Mouse (Mus musculus) G1E (cell line): ENCODE measurements around the gene Pdpk1. TPM values are rescaled to one million over a fixed set of nuclear protein-coding genes. Genes with fewer than 3 reads are reported as not detected.

Source experiments
- ATAC-seq: 2 replicates; pipeline ENCODE4 v1.8.0; 2016; ENCODE audit warnings: mild to moderate bottlenecking; ENCODE audit not compliant: insufficient number of reproducible peaks, poor library complexity, low FRiP score, severe bottlenecking; ENCODE audit errors: extremely low read depth
- DNase-seq: peaks from one replicate; pipeline ENCODE4 v3.0.0; 2012; ENCODE audit warnings: low spot score
- H3K27me3 ChIP-seq: 2 replicates; pipeline ENCODE4 v1.6.1; 2012; ENCODE audit warnings: mild to moderate bottlenecking, low read length, inconsistent platforms; ENCODE audit not compliant: insufficient read depth
- H3K36me3 ChIP-seq: replicated peaks from 2 replicates; pipeline ENCODE3; 2012; ENCODE audit warnings: mild to moderate bottlenecking, inconsistent platforms
- H3K4me1 ChIP-seq: 2 replicates; pipeline ENCODE4 v1.6.1; 2012; ENCODE audit warnings: low read depth, low read length, inconsistent platforms, mixed read lengths; ENCODE audit not compliant: insufficient read depth
- H3K4me3 ChIP-seq: 2 replicates; pipeline ENCODE4 v1.5.1; 2012; ENCODE audit warnings: low read depth, mild to moderate bottlenecking, inconsistent platforms, low read length, moderate library complexity, mixed read lengths
- H3K9me3 ChIP-seq: replicated peaks from 2 replicates; pipeline ENCODE4 v1.6.1; 2012; ENCODE audit warnings: inconsistent platforms
- CTCF ChIP-seq: IDR thresholded peaks from 2 replicates; pipeline ENCODE4 v1.5.1; 2012; ENCODE audit warnings: low read depth, low read length, inconsistent platforms, mixed read lengths
- GATA1 ChIP-seq: IDR thresholded peaks from 2 replicates; pipeline ENCODE4 v1.6.1; 2012; ENCODE audit warnings: borderline replicate concordance, low read length, inconsistent platforms, mixed read lengths
- GATA2 ChIP-seq: IDR thresholded peaks from 2 replicates; pipeline ENCODE4 v1.6.1; 2012; ENCODE audit warnings: low read depth, low read length, inconsistent platforms, borderline replicate concordance
- POLR2AphosphoS5 ChIP-seq: IDR thresholded peaks from 2 replicates; pipeline ENCODE4 v1.6.1; 2012; ENCODE audit warnings: low read depth, low read length, inconsistent platforms; ENCODE audit not compliant: insufficient replicate concordance
- TAL1 ChIP-seq: conservative IDR thresholded peaks from 2 replicates; pipeline ENCODE4 v1.6.1; 2012; ENCODE audit warnings: low read depth, low read length, inconsistent platforms, mixed read lengths
- polyA plus RNA-seq: library from polyadenylated mRNA; stranded (reverse); fragments of >175 nt; gene quantifications from 2 replicates; pipeline ENCODE4 v1.2.3, GENCODE M21; 2012
- total RNA-seq, 2 experiments: library from RNA; stranded (forward) in 1 of 2; stranded (reverse) in 1 of 2; fragments of 200-1000 nt in 1 of 2; fragments of >200 nt in 1 of 2; fragmentation: Nextera tagmentation in 1 of 2; gene quantifications; 2 replicates each; pipeline ENCODE4 v1.2.3; 2014 to 2017

Gene Pdpk1
- total and polyA plus RNA-seq, 3 experiments: 47.8 to 63.3 (median 58.8) TPM

GRCm38 (mm10) chr17:24049008-24049407 is 101.7 kb downstream of the Pdpk1 start:
- Histone ChIP-seq H3K4me3 (no peak overlapping the region), H3K4me1 (no peaks in the 10 kb centered on the region), H3K27me3 (no peaks in the 10 kb centered on the region), H3K9me3 (no peaks in the 10 kb centered on the region), H3K36me3 (peaks cover 82% of the 10 kb centered on the region)
- TF ChIP-seq TAL1: no peak
- no peak for TF ChIP-seq POLR2AphosphoS5
- no peak for TF ChIP-seq CTCF
- no peak for TF ChIP-seq GATA2
- no peak for DNase-seq
- ATAC-seq: no peak

- no peak for DNase-seq
Observed at GRCm38 (mm10) chr17:24048053-24048452, 102.7 kb downstream of the Pdpk1 start.

GRCm38 (mm10) chr17:24046026-24046425 is 104.7 kb downstream of the Pdpk1 start:
- Histone ChIP-seq H3K36me3 (peaks cover 54% of the 10 kb centered on the region), H3K4me1 (no peaks in the 10 kb centered on the region), H3K9me3 (no peaks in the 10 kb centered on the region), H3K4me3 (no peak overlapping the region), H3K27me3 (no peaks in the 10 kb centered on the region)
- ATAC-seq (no peak), DNase-seq (no peak)
- TF ChIP-seq CTCF: no peak
- TF ChIP-seq GATA1: no peak
- no peak for TF ChIP-seq POLR2AphosphoS5
- no peak for TF ChIP-seq TAL1
- TF ChIP-seq GATA2: no peak

More at GRCm38 (mm10) chr17:24048053-24048452, 102.7 kb downstream of the Pdpk1 start:
- H3K27me3 ChIP-seq: no peaks in the 10 kb centered on the region
- no peaks in the 10 kb centered on the region for H3K9me3 ChIP-seq
- no peak overlapping the region for H3K4me3 ChIP-seq
- peaks cover 72% of the 10 kb centered on the region for H3K36me3 ChIP-seq
- no peak for TF ChIP-seq CTCF
- no peak for TF ChIP-seq TAL1
- no peak for TF ChIP-seq GATA2
- TF ChIP-seq POLR2AphosphoS5: no peak
- TF ChIP-seq GATA1: no peak
- H3K4me1 ChIP-seq: no peaks in the 10 kb centered on the region
- no peak for ATAC-seq

GRCm38 (mm10) chr17:24045608-24046007 is 105.1 kb downstream of the Pdpk1 start:
- no peak for TF ChIP-seq GATA1
- no peak for TF ChIP-seq GATA2
- TF ChIP-seq TAL1: no peak
- TF ChIP-seq CTCF: no peak
- H3K36me3 ChIP-seq: peaks cover 49% of the 10 kb centered on the region
- ATAC-seq: no peak

GRCm38 (mm10) chr17:24044482-24044881 is 106.2 kb downstream of the Pdpk1 start:
- TF ChIP-seq GATA2: no peak
- no peak for TF ChIP-seq CTCF
- TF ChIP-seq GATA1: no peak
- TF ChIP-seq TAL1: no peak
- TF ChIP-seq POLR2AphosphoS5: no peak
- H3K9me3 ChIP-seq: no peaks in the 10 kb centered on the region
- H3K36me3 ChIP-seq: peaks cover 39% of the 10 kb centered on the region
- DNase-seq (no peak), ATAC-seq (no peak)
- H3K4me3 ChIP-seq: no peak overlapping the region
- H3K4me1 ChIP-seq: no peaks in the 10 kb centered on the region
- H3K27me3 ChIP-seq: no peaks in the 10 kb centered on the region

More at GRCm38 (mm10) chr17:24045608-24046007, 105.1 kb downstream of the Pdpk1 start:
- Histone ChIP-seq H3K9me3 (no peaks in the 10 kb centered on the region), H3K27me3 (no peaks in the 10 kb centered on the region), H3K4me1 (no peaks in the 10 kb centered on the region), H3K4me3 (no peak overlapping the region)
- no peak for DNase-seq

GRCm38 (mm10) chr17:24037844-24038243 is 112.9 kb downstream of the Pdpk1 start, which contains the start of gene Prss27:
TSS of gene Prss27 (plus strand) at chr17:24038144.
- DNase-seq: no peak
- Histone ChIP-seq H3K4me1 (no peaks in the 10 kb centered on the region), H3K4me3 (no peak within 1 kb of the TSS), H3K27me3 (peaks cover 16% of the 10 kb centered on the region), H3K36me3 (no peaks in the 10 kb centered on the region), H3K9me3 (no peaks in the 10 kb centered on the region)
- no peak for ATAC-seq
- TF ChIP-seq TAL1 (no peak), GATA1 (no peak), CTCF (no peak), POLR2AphosphoS5 (no peak), GATA2 (no peak)

GRCm38 (mm10) chr17:24037360-24037759 is 113.4 kb downstream of the Pdpk1 start:
- ATAC-seq (no peak), DNase-seq (no peak)
- Histone ChIP-seq H3K36me3 (no peaks in the 10 kb centered on the region), H3K4me1 (no peaks in the 10 kb centered on the region), H3K4me3 (no peak overlapping the region), H3K9me3 (no peaks in the 10 kb centered on the region), H3K27me3 (peaks cover 16% of the 10 kb centered on the region)
- no peak for TF ChIP-seq TAL1
- TF ChIP-seq GATA1: no peak
- TF ChIP-seq CTCF: no peak
- TF ChIP-seq POLR2AphosphoS5: no peak
- TF ChIP-seq GATA2: no peak
